Mouse (Mus musculus) liver, adult 2 months (tissue): ENCODE results near the gene Sgsm2.

Experiments
- CTCF ChIP-seq: fragments of 200-500 bp; IDR thresholded peaks from 2 replicates; pipeline ENCODE4 v1.5.1; 2011; ENCODE audit warnings: low read depth, low read length, control low read depth
- POLR2A ChIP-seq: fragments of 200-500 bp; IDR thresholded peaks from 2 replicates; pipeline ENCODE4 v1.6.1; 2011; ENCODE audit warnings: low read length, control low read depth; ENCODE audit not compliant: insufficient read depth; ENCODE audit errors: extremely low read depth

DNA sequence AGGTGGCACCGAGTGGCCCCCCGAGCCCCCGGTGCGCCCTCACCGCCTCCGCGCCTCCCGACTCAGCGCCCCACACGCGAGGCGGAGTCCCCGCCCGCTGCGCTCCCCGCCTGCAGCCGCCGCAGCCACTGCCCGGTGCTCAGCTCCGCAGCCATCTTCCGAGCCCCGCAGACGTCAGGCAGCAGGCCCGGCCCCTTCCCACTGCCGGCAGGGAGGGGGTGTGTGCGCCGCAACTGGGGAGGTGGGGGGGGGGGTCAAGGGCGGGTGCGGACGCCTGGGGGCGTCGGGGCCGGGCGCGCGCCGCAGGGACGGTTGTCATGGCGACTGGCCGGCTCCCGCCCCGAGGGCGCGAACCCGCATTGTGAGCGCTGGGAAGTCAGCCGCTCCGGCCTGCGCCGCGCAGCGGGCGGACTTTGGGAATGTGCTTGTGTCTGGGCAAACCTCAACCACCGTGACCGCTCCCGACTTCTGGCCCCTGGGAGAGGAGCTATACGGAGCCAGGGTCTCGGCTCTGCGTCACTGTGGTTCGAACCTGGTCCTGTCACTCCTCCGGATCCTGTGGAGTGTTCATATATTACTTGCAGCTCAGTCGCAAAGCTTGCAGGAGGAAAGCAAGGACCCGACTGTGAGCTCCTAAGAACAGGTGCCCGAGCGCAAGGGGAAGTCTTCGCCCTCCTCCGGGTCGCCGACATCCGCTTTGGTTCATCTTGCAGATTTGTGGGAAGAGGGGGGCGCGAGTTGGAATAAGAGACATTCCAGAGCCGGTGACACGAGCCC lies at the start of gene Sgsm2:
- TF ChIP-seq POLR2A (no peak), CTCF (no peak)
